Mouse (Mus musculus): Measurements from ENCODE around the gene 1810043G02Rik. TPM values are rescaled to one million over a fixed set of nuclear protein-coding genes. Genes with fewer than 3 reads are reported as not detected.
A peak's percentile ranks its signal among the peaks of the same experiment; 100 is the strongest.

Gene 1810043G02Rik
- polyA plus RNA-seq, 1 experiment from 2014 or later: 41.0 TPM

DNA sequence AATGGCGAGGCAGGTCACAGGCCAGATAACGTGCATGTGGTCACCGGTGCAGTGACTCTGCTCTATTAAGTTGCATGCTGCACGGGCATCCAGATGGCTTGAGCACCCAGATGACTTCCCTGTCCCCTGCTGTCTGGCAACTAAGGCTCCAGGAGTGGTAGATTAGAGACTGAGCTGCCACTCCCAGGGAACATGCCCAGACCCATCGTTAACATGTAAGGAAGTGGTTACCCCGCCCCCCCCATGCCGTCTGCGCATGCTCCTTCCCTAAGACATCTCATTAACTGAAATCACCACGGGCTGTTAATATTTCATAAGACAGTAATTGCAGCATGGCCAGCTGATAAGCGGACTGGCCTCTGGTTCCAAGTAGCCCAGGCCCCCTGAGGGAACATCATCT is 7.1 kb upstream of the 1810043G02Rik start:
- Histone ChIP-seq H3K9ac (replicated peaks; ENCODE audit: low read length) (no peak overlapping the region), H3K4me3 (replicated peaks; ENCODE audit: low read depth, low read length) (no peak overlapping the region), H3K27ac (replicated peaks; ENCODE audit: low read depth, low read length) (no peak overlapping the region), H3K9me3 (ENCODE audit: control insufficient read depth, low read length) (no peaks in the 10 kb centered on the region), H3K36me3 (ENCODE audit: control insufficient read depth, insufficient read depth, low read length) (no peaks in the 10 kb centered on the region), H3K4me1 (ENCODE audit: control insufficient read depth, insufficient read depth, low read length) (no peaks in the 10 kb centered on the region), H3K27me3 (ENCODE audit: control insufficient read depth, insufficient read depth, low read length) (peaks cover 3% of the 10 kb centered on the region), H3K4me2 (ENCODE audit: low read length) (no peak overlapping the region)
- 79% methylated on average over 10 of the region's 10 CpGs for WGBS
- DNase-seq (peak; percentile 46), ATAC-seq (ENCODE audit: low FRiP score, low TSS enrichment) (no peak)

DNA sequence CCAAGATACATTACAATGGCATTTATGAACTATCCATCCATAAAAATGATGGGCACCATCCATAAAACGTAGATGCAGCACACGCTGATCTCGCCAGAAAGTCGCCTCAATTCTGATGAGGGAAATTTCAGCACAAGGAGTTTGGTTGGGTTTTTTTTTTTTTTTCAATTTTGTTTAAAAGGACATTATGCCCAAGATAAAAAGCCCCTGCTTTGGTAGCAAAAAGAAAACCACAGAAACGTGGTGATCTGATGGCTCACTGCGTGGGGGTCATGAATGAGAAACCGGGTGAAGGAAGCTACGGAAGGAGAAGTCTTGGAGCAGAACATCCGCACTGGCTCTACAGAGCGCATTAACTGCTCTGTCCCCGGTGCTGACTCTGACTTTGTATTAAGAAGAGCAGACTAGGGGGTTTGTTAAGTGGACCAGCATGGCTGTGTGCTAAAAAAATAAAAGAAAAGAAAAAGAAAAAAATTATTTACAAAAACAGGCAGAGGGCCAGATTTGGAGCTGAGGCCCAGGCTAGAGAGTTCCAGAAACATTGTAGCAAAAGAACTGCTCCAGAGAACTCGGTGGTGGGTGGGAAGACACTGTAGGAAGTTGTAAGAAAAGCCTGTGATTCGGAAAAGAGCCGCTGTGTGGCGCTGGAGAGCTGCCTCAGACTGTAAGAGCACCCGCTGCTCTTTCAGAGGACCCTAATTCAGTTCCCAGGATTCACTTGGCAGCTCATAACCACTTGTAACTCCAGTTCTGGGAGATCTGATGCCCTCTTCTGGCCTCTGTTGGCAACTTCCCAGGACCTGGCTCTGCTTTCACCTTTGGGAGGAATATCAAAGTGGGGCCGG is 6.4 kb upstream of the 1810043G02Rik start:
- H3K4me2 ChIP-seq (ENCODE audit: low read length): no peak overlapping the region
- H3K27ac ChIP-seq (replicated peaks; ENCODE audit: low read depth, low read length): no peak overlapping the region
- ATAC-seq (ENCODE audit: low FRiP score, low TSS enrichment) (no peak), DNase-seq (peak; percentile 21)
- WGBS: 63% methylated on average over 17 of the region's 17 CpGs
- H3K9me3 ChIP-seq (ENCODE audit: control insufficient read depth, low read length): no peaks in the 10 kb centered on the region
- no peaks in the 10 kb centered on the region for H3K4me1 ChIP-seq (ENCODE audit: control insufficient read depth, insufficient read depth, low read length)
- peaks cover 3% of the 10 kb centered on the region for H3K27me3 ChIP-seq (ENCODE audit: control insufficient read depth, insufficient read depth, low read length)
- H3K36me3 ChIP-seq (ENCODE audit: control insufficient read depth, insufficient read depth, low read length): no peaks in the 10 kb centered on the region
- H3K9ac ChIP-seq (replicated peaks; ENCODE audit: low read length): no peak overlapping the region
- no peak overlapping the region for H3K4me3 ChIP-seq (replicated peaks; ENCODE audit: low read depth, low read length)

- Histone ChIP-seq H3K36me3 (ENCODE audit: control insufficient read depth, insufficient read depth, low read length) (no peaks in the 10 kb centered on the region), H3K4me1 (ENCODE audit: control insufficient read depth, insufficient read depth, low read length) (peaks cover 5% of the 10 kb centered on the region), H3K4me2 (ENCODE audit: low read length) (no peak overlapping the region), H3K4me3 (replicated peaks; ENCODE audit: low read depth, low read length) (no peak overlapping the region), H3K27me3 (ENCODE audit: control insufficient read depth, insufficient read depth, low read length) (no peaks in the 10 kb centered on the region), H3K27ac (replicated peaks; ENCODE audit: low read depth, low read length) (no peak overlapping the region), H3K9me3 (ENCODE audit: control insufficient read depth, low read length) (no peaks in the 10 kb centered on the region), H3K9ac (replicated peaks; ENCODE audit: low read length) (no peak overlapping the region)
- ATAC-seq (ENCODE audit: low FRiP score, low TSS enrichment) (no peak), DNase-seq (no peak)
- WGBS: 72% methylated on average over 5 of the region's 5 CpGs
These were observed 4.0 kb upstream of the 1810043G02Rik start for GRCm38 (mm10) chr10:77974323-77974722.

DNA sequence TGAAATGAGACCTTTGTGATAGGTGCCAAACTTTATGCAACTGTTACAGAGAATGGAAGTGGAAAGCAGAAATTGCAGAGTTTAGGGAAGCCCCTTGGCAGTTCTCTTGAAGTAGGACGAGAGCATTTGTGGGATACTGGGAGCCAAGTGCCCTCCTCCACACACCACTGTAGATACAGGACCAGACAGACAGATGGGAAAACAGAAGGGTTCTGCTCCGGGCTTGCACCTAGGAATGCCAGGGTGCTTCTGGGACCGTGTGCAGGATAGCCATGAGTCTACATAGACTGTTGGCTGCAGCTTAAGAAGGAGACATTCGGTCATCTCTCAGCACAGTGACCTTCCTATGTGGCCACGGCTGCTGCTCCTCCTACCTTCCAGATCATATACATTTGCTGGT is 3.5 kb upstream of the 1810043G02Rik start:
- 77% methylated on average over 5 of the region's 5 CpGs for WGBS
- H3K36me3 ChIP-seq (ENCODE audit: control insufficient read depth, insufficient read depth, low read length): no peaks in the 10 kb centered on the region
- no peak overlapping the region for H3K4me2 ChIP-seq (ENCODE audit: low read length)
- no peak overlapping the region for H3K27ac ChIP-seq (replicated peaks; ENCODE audit: low read depth, low read length)
- no peak for DNase-seq
- no peak overlapping the region for H3K9ac ChIP-seq (replicated peaks; ENCODE audit: low read length)
- H3K4me1 ChIP-seq (ENCODE audit: control insufficient read depth, insufficient read depth, low read length): peaks cover 6% of the 10 kb centered on the region
- H3K27me3 ChIP-seq (ENCODE audit: control insufficient read depth, insufficient read depth, low read length): no peaks in the 10 kb centered on the region
- no peak overlapping the region for H3K4me3 ChIP-seq (replicated peaks; ENCODE audit: low read depth, low read length)
- ATAC-seq (ENCODE audit: low FRiP score, low TSS enrichment): no peak
- no peaks in the 10 kb centered on the region for H3K9me3 ChIP-seq (ENCODE audit: control insufficient read depth, low read length)

DNA sequence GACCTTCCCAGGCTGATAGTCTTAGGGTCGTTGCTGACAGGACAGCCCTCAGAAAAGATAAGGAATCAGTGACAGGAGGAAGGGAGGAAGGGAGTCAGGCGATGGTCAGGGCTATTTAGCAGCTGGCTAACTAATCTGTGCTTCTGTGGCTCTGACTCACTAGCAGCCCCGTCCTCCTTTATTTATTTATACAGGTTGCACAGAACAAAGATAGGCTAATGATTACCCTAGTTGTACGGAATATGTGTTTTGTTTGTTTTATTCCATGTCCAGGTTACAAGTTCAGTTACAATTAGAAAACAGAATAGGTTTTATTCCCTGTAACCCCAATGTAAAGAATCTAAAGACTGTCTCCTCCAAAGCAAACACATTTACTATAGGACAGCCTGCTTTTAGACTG is 2.7 kb upstream of the 1810043G02Rik start:
- Histone ChIP-seq H3K36me3 (ENCODE audit: control insufficient read depth, insufficient read depth, low read length) (0 out of 2 replicates have a peak, but pooled peaks cover 6% of the 10 kb centered on the region), H3K9me3 (ENCODE audit: control insufficient read depth, low read length) (no peaks in the 10 kb centered on the region), H3K4me3 (replicated peaks; ENCODE audit: low read depth, low read length) (no peak overlapping the region), H3K27ac (replicated peaks; ENCODE audit: low read depth, low read length) (no peak overlapping the region), H3K9ac (replicated peaks; ENCODE audit: low read length) (no peak overlapping the region), H3K4me2 (ENCODE audit: low read length) (no peak overlapping the region), H3K27me3 (ENCODE audit: control insufficient read depth, insufficient read depth, low read length) (no peaks in the 10 kb centered on the region), H3K4me1 (ENCODE audit: control insufficient read depth, insufficient read depth, low read length) (peaks cover 6% of the 10 kb centered on the region)
- ATAC-seq (ENCODE audit: low FRiP score, low TSS enrichment): no peak
- 59% methylated on average over 4 of the region's 4 CpGs for WGBS
- no peak for DNase-seq

GRCm38 (mm10) chr10:77976458-77977150 is 1.7 kb upstream of the 1810043G02Rik start:
- no peaks in the 10 kb centered on the region for H3K9me3 ChIP-seq (ENCODE audit: control insufficient read depth, low read length)
- 75% methylated on average over 8 of the region's 8 CpGs for WGBS
- peak; percentile 17 for DNase-seq
- H3K4me2 ChIP-seq (ENCODE audit: low read length): no peak overlapping the region
- no peak overlapping the region for H3K9ac ChIP-seq (replicated peaks; ENCODE audit: low read length)
- H3K27me3 ChIP-seq (ENCODE audit: control insufficient read depth, insufficient read depth, low read length): no peaks in the 10 kb centered on the region
- peaks cover 11% of the 10 kb centered on the region; the same call in 1 of the 2 replicates for H3K36me3 ChIP-seq (ENCODE audit: control insufficient read depth, insufficient read depth, low read length)
- no peak overlapping the region for H3K27ac ChIP-seq (replicated peaks; ENCODE audit: low read depth, low read length)
- no peak overlapping the region for H3K4me3 ChIP-seq (replicated peaks; ENCODE audit: low read depth, low read length)
- no peak for ATAC-seq (ENCODE audit: low FRiP score, low TSS enrichment)
- H3K4me1 ChIP-seq (ENCODE audit: control insufficient read depth, insufficient read depth, low read length): peaks cover 6% of the 10 kb centered on the region

DNA sequence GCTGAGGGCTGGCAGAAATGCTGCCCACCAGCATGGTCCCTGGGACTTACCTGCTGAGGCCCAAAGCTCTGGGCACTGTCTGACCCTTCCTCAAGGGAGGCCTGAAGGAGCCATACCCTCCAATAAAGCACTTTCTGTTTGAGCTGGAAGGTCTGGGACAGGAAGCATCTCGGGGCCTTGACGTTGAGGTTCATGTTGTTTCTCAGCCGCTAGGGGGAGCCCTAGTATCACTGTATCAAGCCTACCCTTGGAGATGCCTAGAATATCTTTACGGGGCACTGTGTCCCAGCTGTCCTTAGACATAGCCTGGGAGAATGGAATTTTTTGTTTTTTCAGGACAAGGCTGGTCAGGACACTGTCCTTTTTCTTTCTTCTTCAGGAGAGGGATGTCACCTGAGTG is 6.3 kb downstream of the 1810043G02Rik start:
- Histone ChIP-seq H3K36me3 (ENCODE audit: control insufficient read depth, insufficient read depth, low read length) (peaks cover 56% of the 10 kb centered on the region), H3K9ac (replicated peaks; ENCODE audit: low read length) (no peak overlapping the region), H3K4me3 (replicated peaks; ENCODE audit: low read depth, low read length) (no peak overlapping the region), H3K4me1 (ENCODE audit: control insufficient read depth, insufficient read depth, low read length) (no peaks in the 10 kb centered on the region), H3K4me2 (ENCODE audit: low read length) (no peak overlapping the region), H3K9me3 (ENCODE audit: control insufficient read depth, low read length) (no peaks in the 10 kb centered on the region), H3K27ac (replicated peaks; ENCODE audit: low read depth, low read length) (no peak overlapping the region), H3K27me3 (ENCODE audit: control insufficient read depth, insufficient read depth, low read length) (no peaks in the 10 kb centered on the region)
- WGBS: under 1% methylated on average over 4 of the region's 4 CpGs
- peak; percentile 56; the same call in 1 of the 2 replicates for ATAC-seq (ENCODE audit: low FRiP score, low TSS enrichment)
- DNase-seq: peak; percentile 92

- Histone ChIP-seq H3K9me3 (ENCODE audit: control insufficient read depth, low read length) (no peaks in the 10 kb centered on the region), H3K27me3 (ENCODE audit: control insufficient read depth, insufficient read depth, low read length) (no peaks in the 10 kb centered on the region), H3K4me3 (replicated peaks; ENCODE audit: low read depth, low read length) (no peak overlapping the region), H3K4me2 (ENCODE audit: low read length) (no peak overlapping the region), H3K27ac (replicated peaks; ENCODE audit: low read depth, low read length) (no peak overlapping the region), H3K4me1 (ENCODE audit: control insufficient read depth, insufficient read depth, low read length) (no peaks in the 10 kb centered on the region), H3K36me3 (ENCODE audit: control insufficient read depth, insufficient read depth, low read length) (peaks cover 62% of the 10 kb centered on the region), H3K9ac (replicated peaks; ENCODE audit: low read length) (no peak overlapping the region)
- DNase-seq: no peak
- no peak for ATAC-seq (ENCODE audit: low FRiP score, low TSS enrichment)
- WGBS: 75% methylated on average over 5 of the region's 5 CpGs
These were observed 7.5 kb downstream of the 1810043G02Rik start for GRCm38 (mm10) chr10:77985775-77986174.
